ENCODE assay signal across 21 mouse cellular contexts in genomic region chr14:33202885-33203284, GRCm38 (mm10). TPM values are rescaled to one million over a fixed set of nuclear protein-coding genes. Genes with fewer than 3 reads are reported as not detected.
DNase-seq lines count a peak whose midpoint lies in the region; ATAC-seq lines count a peak whose summit lies in the region.
"Had no signal": no experiment of that assay in that cellular context is flagged by ENCODE, and none has a peak within 500 bp of the region (broad histone marks: within the 10 kb centered on the region; RNA-seq: fewer than 3 reads in every experiment).

No protein-coding gene starts in this region.

- H3K27ac ChIP-seq in macrophage, result peak overlapping the region; percentile 69
- H3K27ac ChIP-seq in forebrain, embryonic 12.5 days, result no peak overlapping the region
- H3K27ac ChIP-seq: embryonic facial prominence, embryonic 12.5 days; hindbrain, embryonic 10.5 days; hindbrain, embryonic 14.5 days; intestine, embryonic 15.5 days had no signal

- peaks cover 35% of the 10 kb centered on the region for H3K4me1 ChIP-seq in megakaryocyte, embryonic 14.5 days
- H3K4me1 ChIP-seq in forebrain, embryonic 12.5 days, result no peaks in the 10 kb centered on the region
- H3K4me1 ChIP-seq: embryonic facial prominence, embryonic 12.5 days; intestine, embryonic 15.5 days had no signal

- ATAC-seq in megakaryocyte, adult 5-6 weeks (ENCODE audit: poor library complexity, severe bottlenecking), result no peak
- ATAC-seq in forebrain, embryonic 12.5 days (ENCODE audit: low FRiP score), result no peak
- ATAC-seq: CD4-positive, CD25-positive, alpha-beta regulatory T cell, adult 4 months; forebrain, postnatal 0 days; intestine, embryonic 15.5 days had no signal

- no peaks in the 10 kb centered on the region for H3K36me3 ChIP-seq in megakaryocyte, embryonic 14.5 days (replicated peaks; ENCODE audit: low read length)
- no peaks in the 10 kb centered on the region for H3K36me3 ChIP-seq in macrophage (ENCODE audit: inconsistent target)
- H3K36me3 ChIP-seq in forebrain, embryonic 12.5 days (replicated peaks), result no peaks in the 10 kb centered on the region
- H3K36me3 ChIP-seq: embryonic facial prominence, embryonic 12.5 days; hindbrain, embryonic 10.5 days; intestine, embryonic 15.5 days had no signal

- DNase-seq in MEL-GATA-1-ER (ENCODE audit: extremely low read depth, low read depth), result peak; percentile 70
- no peak for DNase-seq in testis, postnatal 14 days (ENCODE audit: low spot score)
- DNase-seq in right cerebral cortex, adult 18-20 months, result no peak
- DNase-seq: adrenal gland, adult 2 months; adrenal gland, postnatal 25 days; B cell, adult 2 months; cerebellum, adult 11 months; cerebellum, adult 8-10 months; cerebellum, postnatal 14 days; forebrain, postnatal 0 days; gastrocnemius, postnatal 14 days; heart, postnatal 10 days had no signal

- H3K27me3 ChIP-seq in megakaryocyte, embryonic 14.5 days (replicated peaks), result peaks cover 10% of the 10 kb centered on the region
- peaks cover 4% of the 10 kb centered on the region; the same call in 1 of the 2 replicates for H3K27me3 ChIP-seq in forebrain, embryonic 12.5 days
- H3K27me3 ChIP-seq: embryonic facial prominence, embryonic 12.5 days; intestine, embryonic 15.5 days had no signal

- 34% methylated on average over 5 of the region's 6 CpGs for WGBS in macrophage (ENCODE audit: missing documents)
- 83% methylated on average over 6 of the region's 6 CpGs for WGBS in forebrain, embryonic 12.5 days

- no peak overlapping the region for H3K4me2 ChIP-seq in forebrain, embryonic 12.5 days
- H3K4me2 ChIP-seq: embryonic facial prominence, embryonic 12.5 days; hindbrain, embryonic 14.5 days; intestine, embryonic 15.5 days had no signal

- no peaks in the 10 kb centered on the region for H3K79me2 ChIP-seq in macrophage (ENCODE audit: inconsistent target)

- H3K9me3 ChIP-seq in megakaryocyte, embryonic 14.5 days, result peaks cover 6% of the 10 kb centered on the region; the same call in 1 of the 2 replicates
- H3K9me3 ChIP-seq in forebrain, embryonic 12.5 days, result no peaks in the 10 kb centered on the region
- H3K9me3 ChIP-seq: embryonic facial prominence, embryonic 12.5 days; hindbrain, embryonic 10.5 days; intestine, embryonic 15.5 days had no signal

- H3K9ac ChIP-seq in forebrain, embryonic 12.5 days, result no peak overlapping the region
- H3K9ac ChIP-seq: embryonic facial prominence, embryonic 12.5 days; forebrain, postnatal 0 days; hindbrain, embryonic 14.5 days; intestine, embryonic 15.5 days had no signal

- peak overlapping the region; percentile 15 for H3K4me3 ChIP-seq in megakaryocyte, embryonic 14.5 days (replicated peaks)
- no peak overlapping the region for H3K4me3 ChIP-seq in macrophage (ENCODE audit: inconsistent target)
- H3K4me3 ChIP-seq in forebrain, embryonic 12.5 days (replicated peaks), result no peak overlapping the region
- H3K4me3 ChIP-seq: embryonic facial prominence, embryonic 12.5 days; hindbrain, embryonic 10.5 days; intestine, embryonic 15.5 days had no signal

RNA-seq across cellular contexts. Expression of gene Arhgap22, which starts 10.9 kb away (rescaled TPM):
- polyA plus RNA-seq in megakaryocyte, embryonic 14.5 days (2012; ENCODE audit: insufficient read depth, low replicate concordance), result 1.5 and 6.5 TPM in 2 replicates
- 0.89 TPM in 1 of 2 replicates, not detected in the other for total RNA-seq in megakaryocyte, adult 5-6 weeks (2015)
- 0.24 and 0.70 TPM in 2 replicates for total RNA-seq in megakaryocyte, adult 5-6 weeks (2017)
- 100 to 1,000 TPM in 21 of 26 experiments, 10 to 100 TPM in 5; 39.9 to 474 (median 134) TPM for total RNA-seq in macrophage (2018; cell fraction: chromatin; rRNA removed)
- 10 to 100 TPM; 12.0 to 97.5 (median 24.2) TPM for total RNA-seq in macrophage (2018; cell fraction: cytosol; rRNA removed)
- total RNA-seq in macrophage (2018; cell fraction: nucleus; rRNA removed), result 100 to 1,000 TPM in 13 of 26 experiments, 10 to 100 TPM in 13; 40.8 to 312 (median 99.3) TPM
- 16.5 to 44.1 TPM (median 21.1 TPM) in 3 replicates for polyA plus RNA-seq in macrophage (2018)
- 0.55 and 0.82 TPM in 2 replicates for polyA plus RNA-seq in forebrain, embryonic 12.5 days (2016; fragmentation: Nextera tagmentation; extraction: Ambion mirVana)
- polyA plus RNA-seq: CD4-positive, CD25-positive, alpha-beta regulatory T cell, adult 4 months had no signal

RNA-seq across cellular contexts. Expression of gene Wdfy4, which starts 17.6 kb away (rescaled TPM):
- polyA plus RNA-seq in megakaryocyte, embryonic 14.5 days (2012; ENCODE audit: insufficient read depth, low replicate concordance), result 4.5 and 6.3 TPM in 2 replicates
- 37.1 and 44.6 TPM in 2 replicates for total RNA-seq in megakaryocyte, adult 5-6 weeks (2015)
- 65.9 and 77.6 TPM in 2 replicates for total RNA-seq in megakaryocyte, adult 5-6 weeks (2017)
- total RNA-seq in macrophage (2018; cell fraction: chromatin; rRNA removed), result 100 to 1,000 TPM; 165 to 674 (median 443) TPM
- 100 to 1,000 TPM in 13 of 26 experiments, 10 to 100 TPM in 13; 60.1 to 136 (median 97.9) TPM for total RNA-seq in macrophage (2018; cell fraction: cytosol; rRNA removed)
- 100 to 1,000 TPM in 25 of 26 experiments, 10 to 100 TPM in 1; 95.7 to 366 (median 196) TPM for total RNA-seq in macrophage (2018; cell fraction: nucleus; rRNA removed)
- 58.1 to 98.0 TPM (median 81.9 TPM) in 3 replicates for polyA plus RNA-seq in macrophage (2018)
- polyA plus RNA-seq in forebrain, embryonic 12.5 days (2016; fragmentation: Nextera tagmentation; extraction: Ambion mirVana), result 0.09 and 0.13 TPM in 2 replicates
